In the genomic region with DNA sequence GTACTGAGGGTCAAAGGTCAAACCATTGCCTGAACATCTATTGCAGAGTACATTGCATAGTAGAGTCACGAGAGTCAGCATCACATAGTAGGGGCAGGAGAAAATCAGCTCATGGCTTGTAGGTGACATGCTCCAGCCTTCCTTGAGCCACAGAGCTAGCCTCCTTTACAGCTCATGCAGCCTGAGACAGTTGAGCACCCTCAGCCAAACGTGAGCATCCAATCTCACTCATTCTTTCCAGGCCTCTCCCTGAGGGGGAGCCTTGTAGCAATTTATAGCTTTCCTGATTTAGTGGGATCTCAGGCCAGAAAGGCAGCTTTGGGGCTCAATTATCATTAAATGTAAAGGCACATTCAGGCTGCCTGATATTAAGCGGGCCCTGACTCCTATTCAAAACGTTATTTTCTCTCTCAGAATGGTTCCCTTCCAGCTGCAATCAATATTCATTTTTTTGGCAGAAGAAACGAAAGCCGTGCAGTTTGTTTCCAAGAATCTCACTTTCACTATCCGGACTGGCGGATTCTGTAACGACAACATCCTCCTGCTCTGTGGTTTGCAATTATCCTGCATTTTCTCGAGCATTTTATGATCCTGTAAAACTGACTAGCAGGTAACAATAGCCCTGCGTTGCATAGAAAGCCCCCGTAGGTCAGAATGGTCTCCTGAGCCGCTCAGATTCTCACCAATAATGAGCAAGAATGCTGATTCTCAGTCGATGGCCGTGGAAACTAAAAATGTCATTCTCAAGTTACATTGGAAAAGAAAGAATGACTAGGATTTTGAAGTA, we compare ENCODE assay signal across 13 mouse cellular contexts. TPM values are rescaled to one million over a fixed set of nuclear protein-coding genes. Genes with fewer than 3 reads are reported as not detected.
DNase-seq lines count a peak whose midpoint lies in the region; ATAC-seq and TF ChIP-seq lines count a peak whose summit lies in the region.
"Had no signal": no experiment of that assay in that cellular context is flagged by ENCODE, and none has a peak within 500 bp of the region (broad histone marks: within the 10 kb centered on the region; RNA-seq: fewer than 3 reads in every experiment).

No protein-coding gene starts in this region.

- H3K4me3 ChIP-seq in hindbrain, embryonic 13.5 days: no peak overlapping the region
- no peak overlapping the region for H3K4me3 ChIP-seq in hindbrain, embryonic 10.5 days
- no peak overlapping the region for H3K4me3 ChIP-seq in lung, embryonic 14.5 days (ENCODE audit: low read depth, low read length)
- peak overlapping the region; percentile 22; the same call in 1 of the 2 replicates for H3K4me3 ChIP-seq in embryonic facial prominence, embryonic 15.5 days (replicated peaks)
- H3K4me3 ChIP-seq in neural tube, embryonic 13.5 days: no peak overlapping the region

- H3K4me2 ChIP-seq in hindbrain, embryonic 13.5 days: no peak overlapping the region
- H3K4me2 ChIP-seq in lung, embryonic 14.5 days: peak overlapping the region; percentile 12; the same call in 1 of the 2 replicates
- H3K4me2 ChIP-seq in embryonic facial prominence, embryonic 15.5 days (replicated peaks): peak overlapping the region; percentile 31
- peak overlapping the region; percentile 18; the same call in 1 of the 2 replicates for H3K4me2 ChIP-seq in neural tube, embryonic 13.5 days

- no peak for TF ChIP-seq CTCF in lung, embryonic 14.5 days (IDR thresholded peaks at IDR 0.05; ENCODE audit: low read depth)

- H3K36me3 ChIP-seq in hindbrain, embryonic 13.5 days: no peaks in the 10 kb centered on the region
- H3K36me3 ChIP-seq in hindbrain, embryonic 10.5 days: no peaks in the 10 kb centered on the region
- no peaks in the 10 kb centered on the region for H3K36me3 ChIP-seq in lung, embryonic 14.5 days (ENCODE audit: insufficient read depth)
- H3K36me3 ChIP-seq in embryonic facial prominence, embryonic 15.5 days: no peaks in the 10 kb centered on the region
- H3K36me3 ChIP-seq in neural tube, embryonic 13.5 days: no peaks in the 10 kb centered on the region

- no peak for ATAC-seq in hindbrain, embryonic 13.5 days (ENCODE audit: low FRiP score)
- ATAC-seq in lung, embryonic 14.5 days (ENCODE audit: insufficient read depth): no peak
- ATAC-seq in embryonic facial prominence, embryonic 15.5 days (ENCODE audit: insufficient number of reproducible peaks, low FRiP score, low TSS enrichment, low read depth): no peak
- peak; percentile 59; the same call in 1 of the 2 replicates for ATAC-seq in neural tube, embryonic 13.5 days (ENCODE audit: low read depth)
- ATAC-seq: liver, postnatal 0 days had no signal

- peaks cover 6% of the 10 kb centered on the region; the same call in 1 of the 2 replicates for H3K4me1 ChIP-seq in hindbrain, embryonic 13.5 days (replicated peaks)
- H3K4me1 ChIP-seq in hindbrain, embryonic 10.5 days (replicated peaks): no peaks in the 10 kb centered on the region
- no peaks in the 10 kb centered on the region for H3K4me1 ChIP-seq in lung, embryonic 14.5 days (ENCODE audit: insufficient read depth)
- H3K4me1 ChIP-seq in embryonic facial prominence, embryonic 15.5 days: no peaks in the 10 kb centered on the region
- peaks cover 12% of the 10 kb centered on the region for H3K4me1 ChIP-seq in neural tube, embryonic 13.5 days (replicated peaks)

- DNase-seq in hindbrain, embryonic 10.5 days (ENCODE audit: low spot score): no peak
- DNase-seq in lung, embryonic 14.5 days: peak; percentile 67
- DNase-seq in lung, adult 18-20 months: no peak
- no peak for DNase-seq in gastrocnemius, adult 8-10 months (ENCODE audit: low spot score in 2 of 2)
- no peak for DNase-seq in spleen, adult 12 weeks (ENCODE audit: low spot score)
- DNase-seq: adrenal gland, postnatal 10 days; cerebellum, postnatal 36 days; liver, postnatal 0 days had no signal

- H3K27me3 ChIP-seq in hindbrain, embryonic 13.5 days: no peaks in the 10 kb centered on the region
- H3K27me3 ChIP-seq in hindbrain, embryonic 10.5 days (ENCODE audit: insufficient read depth, poor library complexity, severe bottlenecking): no peaks in the 10 kb centered on the region
- H3K27me3 ChIP-seq in lung, embryonic 14.5 days (ENCODE audit: insufficient read depth, low read length): no peaks in the 10 kb centered on the region
- no peaks in the 10 kb centered on the region for H3K27me3 ChIP-seq in embryonic facial prominence, embryonic 15.5 days
- no peaks in the 10 kb centered on the region for H3K27me3 ChIP-seq in neural tube, embryonic 13.5 days

- no peaks in the 10 kb centered on the region for H3K9me3 ChIP-seq in hindbrain, embryonic 13.5 days
- no peaks in the 10 kb centered on the region for H3K9me3 ChIP-seq in hindbrain, embryonic 10.5 days
- H3K9me3 ChIP-seq in lung, embryonic 14.5 days (ENCODE audit: low read depth, low read length): no peaks in the 10 kb centered on the region
- H3K9me3 ChIP-seq in embryonic facial prominence, embryonic 15.5 days (replicated peaks): no peaks in the 10 kb centered on the region
- H3K9me3 ChIP-seq in neural tube, embryonic 13.5 days: no peaks in the 10 kb centered on the region

- H3K27ac ChIP-seq in hindbrain, embryonic 13.5 days: peak overlapping the region; percentile 65
- H3K27ac ChIP-seq in hindbrain, embryonic 10.5 days: no peak overlapping the region
- H3K27ac ChIP-seq in lung, embryonic 14.5 days (ENCODE audit: low read depth): no peak overlapping the region
- H3K27ac ChIP-seq in embryonic facial prominence, embryonic 15.5 days (replicated peaks): no peak overlapping the region
- peak overlapping the region; percentile 43 for H3K27ac ChIP-seq in neural tube, embryonic 13.5 days (replicated peaks)

- WGBS in hindbrain, embryonic 13.5 days: 63% methylated on average over 15 of the region's 15 CpGs
- WGBS in hindbrain, embryonic 10.5 days: 78% methylated on average over 15 of the region's 15 CpGs
- WGBS in lung, embryonic 14.5 days: 50% methylated on average over 15 of the region's 15 CpGs
- 27% methylated on average over 15 of the region's 15 CpGs for WGBS in embryonic facial prominence, embryonic 15.5 days
- WGBS in neural tube, embryonic 13.5 days: 29% methylated on average over 15 of the region's 15 CpGs

- no peak overlapping the region for H3K9ac ChIP-seq in hindbrain, embryonic 13.5 days
- no peak overlapping the region for H3K9ac ChIP-seq in lung, embryonic 14.5 days
- no peak overlapping the region for H3K9ac ChIP-seq in embryonic facial prominence, embryonic 15.5 days
- no peak overlapping the region for H3K9ac ChIP-seq in neural tube, embryonic 13.5 days
- H3K9ac ChIP-seq: liver, postnatal 0 days had no signal

RNA-seq across cellular contexts. Expression of a gene that starts 58.6 kb away (rescaled TPM):
- polyA plus RNA-seq in hindbrain, embryonic 13.5 days (2015; fragmentation: Nextera tagmentation; extraction: Ambion mirVana): 26.3 and 26.9 TPM in 2 replicates
- polyA plus RNA-seq in hindbrain, embryonic 10.5 days (2016; fragmentation: Nextera tagmentation; extraction: Ambion mirVana): 2.8 and 3.9 TPM in 2 replicates
- polyA plus RNA-seq in lung, embryonic 14.5 days (2014; fragmentation: Nextera tagmentation; extraction: Ambion mirVana): 1.6 TPM in 2 replicates
- 5.3 and 6.0 TPM in 2 replicates for polyA plus RNA-seq in embryonic facial prominence, embryonic 15.5 days (2015; fragmentation: Nextera tagmentation; extraction: Ambion mirVana)
- 34.3 and 34.5 TPM in 2 replicates for polyA plus RNA-seq in neural tube, embryonic 13.5 days (2015; fragmentation: Nextera tagmentation; extraction: Ambion mirVana)
- under 1 TPM in 3 of 4 experiments, not detected in 1; 0.12 to 0.56 (median 0.27) TPM for total RNA-seq in gastrocnemius, adult 8-10 months (2022)
- total RNA-seq: ES-E14 had no signal
- polyA plus RNA-seq: spleen, adult 2 months had no signal

Comparison
In these comparisons a context has a peak if more than half of its experiments do, and no peak if none do; other contexts are left out.
1. H3K27ac ChIP-seq: peak in hindbrain, embryonic 13.5 days (single experiment) and neural tube, embryonic 13.5 days (single experiment); none in hindbrain, embryonic 10.5 days (single experiment), lung, embryonic 14.5 days (single experiment) and embryonic facial prominence, embryonic 15.5 days (single experiment).